Mouse (Mus musculus) hindbrain, postnatal 0 days (tissue): ENCODE measurements around the gene Anpep. TPM values are rescaled to one million over a fixed set of nuclear protein-coding genes. Genes with fewer than 3 reads are reported as not detected.

ENCODE experiments used
- ATAC-seq: fragments of 200-750 bp; cut with Nextera tagmentation; 2 replicates; pipeline ENCODE4 v1.8.0; 2017; ENCODE audit warnings: mild to moderate bottlenecking, moderate TSS enrichment, moderate library complexity
- DNase-seq: peaks from one replicate; pipeline ENCODE4 v3.0.0-alpha.2; 2015; ENCODE audit warnings: low spot score
- H3K27ac ChIP-seq: fragments of 300-500 bp; sonication (generic); 2 replicates; pipeline ENCODE4 v1.5.1; 2014; ENCODE audit warnings: mild to moderate bottlenecking
- H3K27me3 ChIP-seq: fragments of 300-500 bp; sonication (generic); 2 replicates; pipeline ENCODE4 v1.6.1; 2014; ENCODE audit warnings: low read length, mixed read lengths; ENCODE audit not compliant: insufficient read depth
- H3K36me3 ChIP-seq: fragments of 300-500 bp; sonication (generic); 2 replicates; pipeline ENCODE4 v1.6.1; 2014; ENCODE audit warnings: low read length, mixed read lengths; ENCODE audit not compliant: insufficient read depth
- H3K4me1 ChIP-seq: fragments of 300-500 bp; sonication (generic); 2 replicates; pipeline ENCODE4 v1.6.1; 2014; ENCODE audit warnings: antibody characterized with exemption, low read length, mixed read lengths; ENCODE audit not compliant: insufficient read depth
- H3K4me2 ChIP-seq: fragments of 300-500 bp; sonication (generic); 2 replicates; pipeline ENCODE4 v1.6.1; 2014; ENCODE audit warnings: low read depth, mild to moderate bottlenecking, low read length, moderate library complexity, mixed read lengths
- H3K4me3 ChIP-seq: fragments of 300-500 bp; sonication (generic); 2 replicates; pipeline ENCODE4 v1.5.1; 2014; ENCODE audit warnings: low read length
- H3K9ac ChIP-seq: fragments of 300-500 bp; sonication (generic); replicated peaks from 2 replicates; pipeline ENCODE4 v1.6.1; 2014; ENCODE audit warnings: mild to moderate bottlenecking, low read length, moderate library complexity, mixed read lengths
- H3K9me3 ChIP-seq: fragments of 300-500 bp; sonication (generic); 2 replicates; pipeline ENCODE4 v1.6.1; 2016; ENCODE audit warnings: low read length, mixed read lengths
- CTCF ChIP-seq: IDR thresholded peaks from 2 replicates; pipeline ENCODE4 v1.5.1; 2016; ENCODE audit warnings: antibody characterized with exemption, control low read depth, low read depth
- WGBS: fragments of 180-500 bp; shearing (Covaris S2); extraction: QIAGEN DNeasy Blood & Tissue Kit; methylation state at CpG from one replicate; pipeline ENCODE4 v1.1.7; 2014; 5-methylcytosine and 5-hydroxymethylcytosine counted together
- polyA plus RNA-seq: library from polyadenylated mRNA; unstranded; fragments of >200 nt; fragmentation: Nextera tagmentation; extraction: Ambion mirVana; gene quantifications from 2 replicates; pipeline ENCODE4 v1.2.1, GENCODE M21; 2015
- total RNA-seq: library from RNA; depleted of rRNA; stranded (reverse); fragments of >200 nt; gene quantifications from 2 replicates; pipeline ENCODE4 v1.2.3, GENCODE M21; 2014; rRNA removed

Gene Anpep
- total and polyA plus RNA-seq, 2 experiments from 2014 or later = 3.7 to 4.1 TPM

GRCm38 (mm10) chr7:79786295-79786694 is 74.6 kb downstream of the Anpep start:
- 18% methylated on average over 6 of the region's 6 CpGs for WGBS
- DNase-seq (peak; percentile 81), ATAC-seq (peak; percentile 61)
- peak; percentile 79 for TF ChIP-seq CTCF
- no peak overlapping the region for H3K4me3 ChIP-seq
- H3K9ac ChIP-seq = no peak overlapping the region
- H3K4me2 ChIP-seq = no peak overlapping the region
- H3K9me3 ChIP-seq = no peaks in the 10 kb centered on the region
- H3K27me3 ChIP-seq = 0 out of 2 replicates have a peak, but pooled peaks cover 11% of the 10 kb centered on the region
- no peak overlapping the region for H3K27ac ChIP-seq
- H3K4me1 ChIP-seq = no peaks in the 10 kb centered on the region
- H3K36me3 ChIP-seq = no peaks in the 10 kb centered on the region

GRCm38 (mm10) chr7:79782516-79782855 is 78.4 kb downstream of the Anpep start:
- no peak for DNase-seq
- Histone ChIP-seq H3K27me3 (0 out of 2 replicates have a peak, but pooled peaks cover 4% of the 10 kb centered on the region), H3K27ac (no peak overlapping the region), H3K9me3 (no peaks in the 10 kb centered on the region), H3K9ac (no peak overlapping the region), H3K4me2 (no peak overlapping the region), H3K4me3 (no peak overlapping the region), H3K4me1 (no peaks in the 10 kb centered on the region), H3K36me3 (no peaks in the 10 kb centered on the region)
- no peak for TF ChIP-seq CTCF
- 64% methylated on average over 2 of the region's 2 CpGs for WGBS
- ATAC-seq = no peak

GRCm38 (mm10) chr7:79781826-79782515 is 78.9 kb downstream of the Anpep start:
- no peak overlapping the region for H3K27ac ChIP-seq
- H3K9me3 ChIP-seq = no peaks in the 10 kb centered on the region
- H3K4me2 ChIP-seq = no peak overlapping the region
- no peak overlapping the region for H3K9ac ChIP-seq
- H3K4me1 ChIP-seq = no peaks in the 10 kb centered on the region
- WGBS = 71% methylated on average over 11 of the region's 11 CpGs
- H3K27me3 ChIP-seq = 0 out of 2 replicates have a peak, but pooled peaks cover under 1% of the 10 kb centered on the region
- no peak for ATAC-seq
- H3K4me3 ChIP-seq = no peak overlapping the region
- TF ChIP-seq CTCF = no peak
- no peaks in the 10 kb centered on the region for H3K36me3 ChIP-seq
- DNase-seq = no peak

- Histone ChIP-seq H3K4me3 (peak overlapping the region; percentile 21; the same call in 1 of the 2 replicates), H3K27me3 (no peaks in the 10 kb centered on the region), H3K9me3 (no peaks in the 10 kb centered on the region), H3K4me1 (no peaks in the 10 kb centered on the region), H3K9ac (no peak overlapping the region; the same call in 1 of the 2 replicates), H3K4me2 (peak overlapping the region; percentile 52), H3K27ac (no peak overlapping the region), H3K36me3 (no peaks in the 10 kb centered on the region)
- 34% methylated on average over 16 of the region's 16 CpGs for WGBS
- DNase-seq (peak; percentile 85), ATAC-seq (peak; percentile 77)
- TF ChIP-seq CTCF = peak; percentile 97
Measured at GRCm38 (mm10) chr7:79780647-79781626, 79.9 kb downstream of the Anpep start.

Other genes with a start within 250 kb of the Anpep start
- 0.68 and 2.5 TPM in 2 replicates for gene Rhcg, start 243.4 kb downstream of the Anpep start, total RNA-seq
- 4.0 and 4.3 TPM in 2 replicates for gene Rhcg, start 243.4 kb downstream of the Anpep start, polyA plus RNA-seq
- gene Ticrr, start 200.9 kb downstream of the Anpep start, total RNA-seq = 8.7 and 8.8 TPM in 2 replicates
- gene Ticrr, start 200.9 kb downstream of the Anpep start, polyA plus RNA-seq = 2.0 and 2.1 TPM in 2 replicates
- gene Kif7, start 145.3 kb downstream of the Anpep start, total RNA-seq = 7.3 and 8.5 TPM in 2 replicates
- 1.9 and 2.3 TPM in 2 replicates for gene Kif7, start 145.3 kb downstream of the Anpep start, polyA plus RNA-seq
- 0.21 and 7.3 TPM in 2 replicates for gene Plin1, start 128.2 kb downstream of the Anpep start, total RNA-seq
- gene Plin1, start 128.2 kb downstream of the Anpep start, polyA plus RNA-seq = 0.33 and 0.44 TPM in 2 replicates
- 2.9 and 3.2 TPM in 2 replicates for gene Pex11a, start 117.9 kb downstream of the Anpep start, total RNA-seq
- gene Pex11a, start 117.9 kb downstream of the Anpep start, polyA plus RNA-seq = 13.5 and 14.0 TPM in 2 replicates
- 0.54 and 1.3 TPM in 2 replicates for gene Wdr93, start 117.9 kb downstream of the Anpep start, total RNA-seq
- 0.24 and 0.30 TPM in 2 replicates for gene Wdr93, start 117.9 kb downstream of the Anpep start, polyA plus RNA-seq
- 0.32 and 0.52 TPM in 2 replicates for gene Mesp1, start 67.3 kb downstream of the Anpep start, total RNA-seq
- gene Mesp1, start 67.3 kb downstream of the Anpep start, polyA plus RNA-seq = 0.63 and 0.83 TPM in 2 replicates
- gene Mesp2, start 50.3 kb downstream of the Anpep start, total RNA-seq = 1.5 and 1.7 TPM in 2 replicates
- gene Mesp2, start 50.3 kb downstream of the Anpep start, polyA plus RNA-seq = 1.1 and 1.5 TPM in 2 replicates
- gene Ap3s2, start 59.6 kb upstream of the Anpep start, total RNA-seq = 33.5 and 35.7 TPM in 2 replicates
- 27.5 and 32.0 TPM in 2 replicates for gene Ap3s2, start 59.6 kb upstream of the Anpep start, polyA plus RNA-seq
- 29.6 and 34.3 TPM in 2 replicates for gene Arpin, start 74.3 kb upstream of the Anpep start, total RNA-seq
- gene Arpin, start 74.3 kb upstream of the Anpep start, polyA plus RNA-seq = 16.1 and 16.6 TPM in 2 replicates
- 25.8 and 29.7 TPM in 2 replicates for gene Zfp710, start 163.8 kb upstream of the Anpep start, total RNA-seq
- gene Zfp710, start 163.8 kb upstream of the Anpep start, polyA plus RNA-seq = 8.4 and 10.3 TPM in 2 replicates